Mouse (Mus musculus): ENCODE measurements at regions not wholly inside any gene's neighbourhood (a gene's known extent, or its start where the extent isn't known, plus 50 kb on each side); places are given as distances from the start of the nearest gene placed in this dataset.

GRCm38 (mm10) chr13:59261924-59262323, 323.1 kb downstream of the Agtpbp1 start:
- ATAC-seq (replicated peaks; ENCODE audit: insufficient number of reproducible peaks, low FRiP score, low TSS enrichment, low read depth): no peak
- H3K9me3 ChIP-seq (replicated peaks; ENCODE audit: control insufficient read depth, low read length): no peaks in the 10 kb centered on the region
- no peak overlapping the region for H3K4me3 ChIP-seq (ENCODE audit: low read depth, low read length)
- no peaks in the 10 kb centered on the region for H3K4me1 ChIP-seq (ENCODE audit: control insufficient read depth, insufficient read depth, low read length)
- H3K4me2 ChIP-seq (ENCODE audit: low read depth, low read length): no peak overlapping the region
- H3K27me3 ChIP-seq (ENCODE audit: control insufficient read depth, insufficient read depth, low read length): no peaks in the 10 kb centered on the region
- no peaks in the 10 kb centered on the region; the same call in 1 of the 2 replicates for H3K36me3 ChIP-seq (replicated peaks; ENCODE audit: control insufficient read depth, insufficient read depth, low read depth, low read length)
- no peak for DNase-seq (ENCODE audit: low spot score)
- 83% methylated on average over 3 of the region's 3 CpGs for WGBS
- H3K9ac ChIP-seq (replicated peaks; ENCODE audit: low read length): no peak overlapping the region
- H3K27ac ChIP-seq (replicated peaks; ENCODE audit: low read depth, low read length): no peak overlapping the region

GRCm38 (mm10) chr13:59255798-59256435, 329.1 kb downstream of the Agtpbp1 start:
- H3K9me3 ChIP-seq (replicated peaks; ENCODE audit: control insufficient read depth, low read length): no peaks in the 10 kb centered on the region
- no peak for DNase-seq (ENCODE audit: low spot score)
- no peaks in the 10 kb centered on the region for H3K27me3 ChIP-seq (ENCODE audit: control insufficient read depth, insufficient read depth, low read length)
- H3K27ac ChIP-seq (replicated peaks; ENCODE audit: low read depth, low read length): no peak overlapping the region
- 60% methylated on average over 12 of the region's 12 CpGs for WGBS
- H3K36me3 ChIP-seq (replicated peaks; ENCODE audit: control insufficient read depth, insufficient read depth, low read depth, low read length): no peaks in the 10 kb centered on the region
- ATAC-seq (replicated peaks; ENCODE audit: insufficient number of reproducible peaks, low FRiP score, low TSS enrichment, low read depth): no peak
- H3K4me2 ChIP-seq (ENCODE audit: low read depth, low read length): no peak overlapping the region
- no peak overlapping the region for H3K9ac ChIP-seq (replicated peaks; ENCODE audit: low read length)
- H3K4me1 ChIP-seq (ENCODE audit: control insufficient read depth, insufficient read depth, low read length): no peaks in the 10 kb centered on the region; the same call in 1 of the 2 replicates
- no peak overlapping the region for H3K4me3 ChIP-seq (ENCODE audit: low read depth, low read length)

- H3K9ac ChIP-seq (replicated peaks; ENCODE audit: low read length): no peak overlapping the region
- no peaks in the 10 kb centered on the region for H3K9me3 ChIP-seq (replicated peaks; ENCODE audit: control insufficient read depth, low read length)
- 67% methylated on average over 13 of the region's 13 CpGs for WGBS
- no peak overlapping the region for H3K27ac ChIP-seq (replicated peaks; ENCODE audit: low read depth, low read length)
- H3K4me2 ChIP-seq (ENCODE audit: low read depth, low read length): no peak overlapping the region
- H3K36me3 ChIP-seq (replicated peaks; ENCODE audit: control insufficient read depth, insufficient read depth, low read depth, low read length): no peaks in the 10 kb centered on the region
- H3K27me3 ChIP-seq (ENCODE audit: control insufficient read depth, insufficient read depth, low read length): no peaks in the 10 kb centered on the region
- H3K4me1 ChIP-seq (ENCODE audit: control insufficient read depth, insufficient read depth, low read length): no peaks in the 10 kb centered on the region; the same call in 1 of the 2 replicates
- no peak for ATAC-seq (replicated peaks; ENCODE audit: insufficient number of reproducible peaks, low FRiP score, low TSS enrichment, low read depth)
- no peak for DNase-seq (ENCODE audit: low spot score)
- H3K4me3 ChIP-seq (ENCODE audit: low read depth, low read length): no peak overlapping the region
Observed at GRCm38 (mm10) chr13:59253667-59254558, 331.1 kb downstream of the Agtpbp1 start.

- H3K4me2 ChIP-seq (ENCODE audit: low read depth, low read length): no peak overlapping the region
- H3K36me3 ChIP-seq (replicated peaks; ENCODE audit: control insufficient read depth, insufficient read depth, low read depth, low read length): no peaks in the 10 kb centered on the region
- H3K27me3 ChIP-seq (ENCODE audit: control insufficient read depth, insufficient read depth, low read length): no peaks in the 10 kb centered on the region
- H3K9me3 ChIP-seq (replicated peaks; ENCODE audit: control insufficient read depth, low read length): no peaks in the 10 kb centered on the region
- DNase-seq (ENCODE audit: low spot score) (no peak), ATAC-seq (replicated peaks; ENCODE audit: insufficient number of reproducible peaks, low FRiP score, low TSS enrichment, low read depth) (no peak)
- H3K4me1 ChIP-seq (ENCODE audit: control insufficient read depth, insufficient read depth, low read length): no peaks in the 10 kb centered on the region; the same call in 1 of the 2 replicates
- no peak overlapping the region for H3K27ac ChIP-seq (replicated peaks; ENCODE audit: low read depth, low read length)
- no peak overlapping the region for H3K4me3 ChIP-seq (ENCODE audit: low read depth, low read length)
- 64% methylated on average over 12 of the region's 12 CpGs for WGBS
- no peak overlapping the region for H3K9ac ChIP-seq (replicated peaks; ENCODE audit: low read length)
Observed at GRCm38 (mm10) chr13:59251252-59252006, 333.6 kb downstream of the Agtpbp1 start.

- H3K4me3 ChIP-seq (ENCODE audit: low read depth, low read length): no peak overlapping the region
- 60% methylated on average over 9 of the region's 9 CpGs for WGBS
- no peaks in the 10 kb centered on the region for H3K4me1 ChIP-seq (ENCODE audit: control insufficient read depth, insufficient read depth, low read length)
- ATAC-seq (replicated peaks; ENCODE audit: insufficient number of reproducible peaks, low FRiP score, low TSS enrichment, low read depth): no peak
- no peaks in the 10 kb centered on the region for H3K36me3 ChIP-seq (replicated peaks; ENCODE audit: control insufficient read depth, insufficient read depth, low read depth, low read length)
- H3K27ac ChIP-seq (replicated peaks; ENCODE audit: low read depth, low read length): no peak overlapping the region
- H3K9ac ChIP-seq (replicated peaks; ENCODE audit: low read length): no peak overlapping the region
- H3K27me3 ChIP-seq (ENCODE audit: control insufficient read depth, insufficient read depth, low read length): no peaks in the 10 kb centered on the region
- DNase-seq (ENCODE audit: low spot score): peak; percentile 59
- H3K4me2 ChIP-seq (ENCODE audit: low read depth, low read length): no peak overlapping the region
- no peaks in the 10 kb centered on the region for H3K9me3 ChIP-seq (replicated peaks; ENCODE audit: control insufficient read depth, low read length)
Observed at GRCm38 (mm10) chr13:59248411-59248810, 336.6 kb downstream of the Agtpbp1 start.

- 77% methylated on average over 7 of the region's 7 CpGs for WGBS
- peak; percentile 36 for DNase-seq (ENCODE audit: low spot score)
- H3K4me1 ChIP-seq (ENCODE audit: control insufficient read depth, insufficient read depth, low read length): no peaks in the 10 kb centered on the region
- no peak for ATAC-seq (replicated peaks; ENCODE audit: insufficient number of reproducible peaks, low FRiP score, low TSS enrichment, low read depth)
- no peaks in the 10 kb centered on the region for H3K36me3 ChIP-seq (replicated peaks; ENCODE audit: control insufficient read depth, insufficient read depth, low read depth, low read length)
- H3K27ac ChIP-seq (replicated peaks; ENCODE audit: low read depth, low read length): no peak overlapping the region
- H3K4me3 ChIP-seq (ENCODE audit: low read depth, low read length): no peak overlapping the region
- no peak overlapping the region for H3K4me2 ChIP-seq (ENCODE audit: low read depth, low read length)
- H3K9ac ChIP-seq (replicated peaks; ENCODE audit: low read length): no peak overlapping the region
- H3K9me3 ChIP-seq (replicated peaks; ENCODE audit: control insufficient read depth, low read length): no peaks in the 10 kb centered on the region
- H3K27me3 ChIP-seq (ENCODE audit: control insufficient read depth, insufficient read depth, low read length): no peaks in the 10 kb centered on the region
Observed at GRCm38 (mm10) chr13:59246984-59247537, 338.0 kb downstream of the Agtpbp1 start.

GRCm38 (mm10) chr13:59246070-59246469, 339.0 kb downstream of the Agtpbp1 start:
- Histone ChIP-seq H3K27me3 (ENCODE audit: control insufficient read depth, insufficient read depth, low read length) (no peaks in the 10 kb centered on the region), H3K9ac (replicated peaks; ENCODE audit: low read length) (no peak overlapping the region), H3K4me3 (ENCODE audit: low read depth, low read length) (no peak overlapping the region), H3K27ac (replicated peaks; ENCODE audit: low read depth, low read length) (no peak overlapping the region), H3K4me1 (ENCODE audit: control insufficient read depth, insufficient read depth, low read length) (no peaks in the 10 kb centered on the region), H3K36me3 (replicated peaks; ENCODE audit: control insufficient read depth, insufficient read depth, low read depth, low read length) (no peaks in the 10 kb centered on the region), H3K4me2 (ENCODE audit: low read depth, low read length) (no peak overlapping the region), H3K9me3 (replicated peaks; ENCODE audit: control insufficient read depth, low read length) (no peaks in the 10 kb centered on the region)
- ATAC-seq (replicated peaks; ENCODE audit: insufficient number of reproducible peaks, low FRiP score, low TSS enrichment, low read depth) (no peak), DNase-seq (ENCODE audit: low spot score) (no peak)
- WGBS: 72% methylated on average over 6 of the region's 6 CpGs

Measured in embryonic facial prominence, embryonic 11.5 days (tissue).